ENCODE assay signal across 10 mouse cellular contexts in genomic region chr10:13412202-13412923, GRCm38 (mm10).
A peak's percentile ranks its signal among the peaks of the same experiment; 100 is the strongest.
DNase-seq lines count a peak whose midpoint lies in the region; ATAC-seq lines count a peak whose summit lies in the region.
"Had no signal": no experiment of that assay in that cellular context is flagged by ENCODE, and none has a peak within 500 bp of the region (broad histone marks: within the 10 kb centered on the region; RNA-seq: fewer than 3 reads in every experiment).

No protein-coding gene starts in this region.

- H3K27ac ChIP-seq in midbrain, embryonic 15.5 days = no peak overlapping the region
- H3K27ac ChIP-seq in midbrain, embryonic 11.5 days (ENCODE audit: low read depth, low read length) = no peak overlapping the region
- no peak overlapping the region for H3K27ac ChIP-seq in heart, embryonic 12.5 days (ENCODE audit: poor library complexity, severe bottlenecking)
- 0 out of 2 replicates have a peak overlapping the region, but pooled peaks have one; percentile 8 for H3K27ac ChIP-seq in stomach, embryonic 16.5 days (ENCODE audit: low read length)
- H3K27ac ChIP-seq: limb, embryonic 12.5 days had no signal

- 87% methylated on average over 19 of the region's 19 CpGs for WGBS in midbrain, embryonic 15.5 days
- WGBS in midbrain, embryonic 11.5 days = 91% methylated on average over 19 of the region's 19 CpGs
- WGBS in heart, embryonic 12.5 days = 62% methylated on average over 19 of the region's 19 CpGs
- 76% methylated on average over 19 of the region's 19 CpGs for WGBS in stomach, embryonic 16.5 days

- H3K27me3 ChIP-seq in midbrain, embryonic 15.5 days (replicated peaks) = no peaks in the 10 kb centered on the region
- no peaks in the 10 kb centered on the region for H3K27me3 ChIP-seq in midbrain, embryonic 11.5 days (ENCODE audit: control insufficient read depth, insufficient read depth, low read length)
- no peaks in the 10 kb centered on the region for H3K27me3 ChIP-seq in heart, embryonic 12.5 days (replicated peaks)
- no peaks in the 10 kb centered on the region for H3K27me3 ChIP-seq in stomach, embryonic 16.5 days (ENCODE audit: control insufficient read depth, insufficient read depth, low read length)
- H3K27me3 ChIP-seq: limb, embryonic 12.5 days had no signal

- H3K4me3 ChIP-seq in midbrain, embryonic 15.5 days = no peak overlapping the region
- no peak overlapping the region for H3K4me3 ChIP-seq in midbrain, embryonic 11.5 days (ENCODE audit: low read depth, low read length)
- no peak overlapping the region for H3K4me3 ChIP-seq in heart, embryonic 12.5 days
- no peak overlapping the region for H3K4me3 ChIP-seq in stomach, embryonic 16.5 days (replicated peaks; ENCODE audit: low read length)
- H3K4me3 ChIP-seq: erythroblast, embryonic 14.5 days; limb, embryonic 12.5 days had no signal

- DNase-seq in adrenal gland, postnatal 10 days = peak; percentile 43
- DNase-seq in adrenal gland, adult 8-10 months = no peak
- DNase-seq in midbrain, embryonic 11.5 days (ENCODE audit: low spot score, missing footprints) = no peak
- DNase-seq in embryo, embryonic 10.5 days (ENCODE audit: low spot score) = no peak
- no peak for DNase-seq in frontal cortex, postnatal 14 days (ENCODE audit: low spot score in 2 of 2)

- peak; percentile 66 for ATAC-seq in midbrain, embryonic 15.5 days (replicated peaks)
- no peak for ATAC-seq in midbrain, embryonic 11.5 days (ENCODE audit: low FRiP score)
- peak; percentile 11; the same call in 1 of the 2 replicates for ATAC-seq in heart, embryonic 12.5 days (ENCODE audit: insufficient number of reproducible peaks, low FRiP score)
- ATAC-seq in stomach, embryonic 16.5 days (ENCODE audit: insufficient read depth, low FRiP score) = peak; percentile 29; the same call in 1 of the 2 replicates

- H3K9me3 ChIP-seq in midbrain, embryonic 15.5 days = no peaks in the 10 kb centered on the region
- H3K9me3 ChIP-seq in midbrain, embryonic 11.5 days (ENCODE audit: control insufficient read depth, low read length) = no peaks in the 10 kb centered on the region
- H3K9me3 ChIP-seq in heart, embryonic 12.5 days (replicated peaks) = no peaks in the 10 kb centered on the region
- no peaks in the 10 kb centered on the region for H3K9me3 ChIP-seq in stomach, embryonic 16.5 days (replicated peaks; ENCODE audit: control insufficient read depth, low read length)
- H3K9me3 ChIP-seq: limb, embryonic 12.5 days had no signal

- peaks cover 4% of the 10 kb centered on the region; the same call in 1 of the 2 replicates for H3K4me1 ChIP-seq in midbrain, embryonic 15.5 days
- peaks cover 3% of the 10 kb centered on the region; the same call in 1 of the 2 replicates for H3K4me1 ChIP-seq in midbrain, embryonic 11.5 days (ENCODE audit: control insufficient read depth, insufficient read depth, low read length)
- H3K4me1 ChIP-seq in heart, embryonic 12.5 days (replicated peaks) = peaks cover 13% of the 10 kb centered on the region
- 0 out of 2 replicates have a peak, but pooled peaks cover 3% of the 10 kb centered on the region for H3K4me1 ChIP-seq in stomach, embryonic 16.5 days (ENCODE audit: control insufficient read depth, insufficient read depth, low read length)

- no peaks in the 10 kb centered on the region for H3K36me3 ChIP-seq in midbrain, embryonic 15.5 days (replicated peaks)
- H3K36me3 ChIP-seq in midbrain, embryonic 11.5 days (ENCODE audit: control insufficient read depth, insufficient read depth, low read length) = no peaks in the 10 kb centered on the region
- H3K36me3 ChIP-seq in heart, embryonic 12.5 days = no peaks in the 10 kb centered on the region
- H3K36me3 ChIP-seq in stomach, embryonic 16.5 days (ENCODE audit: control insufficient read depth, insufficient read depth, low read length) = no peaks in the 10 kb centered on the region
- H3K36me3 ChIP-seq: limb, embryonic 12.5 days had no signal

- no peak overlapping the region for H3K9ac ChIP-seq in midbrain, embryonic 15.5 days
- H3K9ac ChIP-seq in midbrain, embryonic 11.5 days (ENCODE audit: low read length) = no peak overlapping the region
- H3K9ac ChIP-seq in heart, embryonic 12.5 days = no peak overlapping the region
- 0 out of 2 replicates have a peak overlapping the region, but pooled peaks have one; percentile 2 for H3K9ac ChIP-seq in stomach, embryonic 16.5 days (ENCODE audit: low read length)
- H3K9ac ChIP-seq: limb, embryonic 12.5 days had no signal

- H3K4me2 ChIP-seq in midbrain, embryonic 15.5 days = no peak overlapping the region
- no peak overlapping the region for H3K4me2 ChIP-seq in midbrain, embryonic 11.5 days
- no peak overlapping the region for H3K4me2 ChIP-seq in heart, embryonic 12.5 days
- H3K4me2 ChIP-seq in stomach, embryonic 16.5 days (ENCODE audit: low read depth, low read length) = no peak overlapping the region
- H3K4me2 ChIP-seq: limb, embryonic 12.5 days had no signal
